26 mouse cellular contexts compared by ENCODE assay signal in the genomic region with DNA sequence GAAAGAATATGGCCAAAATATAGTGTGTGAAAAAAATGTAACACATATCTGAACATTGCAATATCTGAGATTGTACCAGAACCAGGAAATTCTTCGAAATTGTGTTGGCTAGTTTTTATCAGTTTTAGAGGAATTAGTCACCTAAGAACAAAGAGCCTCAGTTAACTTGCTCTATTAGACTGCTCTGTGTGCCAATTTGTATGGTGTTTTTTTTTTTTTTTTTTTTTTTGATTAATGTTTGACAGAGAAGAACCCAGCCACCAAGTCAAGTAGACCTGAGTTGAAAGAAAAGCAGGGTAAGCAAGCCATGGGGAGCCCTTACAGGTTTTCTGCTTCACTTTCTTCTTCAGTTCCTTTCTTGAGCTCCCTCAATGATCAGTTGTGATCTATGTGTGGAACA. TPM values are rescaled to one million over a fixed set of nuclear protein-coding genes. Genes with fewer than 3 reads are reported as not detected.
A peak's percentile ranks its signal among the peaks of the same experiment; 100 is the strongest.
DNase-seq lines count a peak whose midpoint lies in the region; ATAC-seq lines count a peak whose summit lies in the region.
"Had no signal": no experiment of that assay in that cellular context is flagged by ENCODE, and none has a peak within 500 bp of the region (broad histone marks: within the 10 kb centered on the region; RNA-seq: fewer than 3 reads in every experiment).

No protein-coding gene starts in this region.

- H3K4me1 ChIP-seq in intestine, embryonic 14.5 days (replicated peaks; ENCODE audit: control insufficient read depth, insufficient read depth, low read length), result no peaks in the 10 kb centered on the region
- no peaks in the 10 kb centered on the region for H3K4me1 ChIP-seq in intestine, embryonic 15.5 days (replicated peaks)
- H3K4me1 ChIP-seq in stomach, embryonic 15.5 days, result no peaks in the 10 kb centered on the region
- H3K4me1 ChIP-seq: embryonic facial prominence, embryonic 12.5 days; embryonic facial prominence, embryonic 15.5 days; heart, embryonic 12.5 days; heart, embryonic 15.5 days; hindbrain, embryonic 10.5 days; hindbrain, embryonic 13.5 days had no signal

- H3K9ac ChIP-seq in intestine, embryonic 14.5 days (ENCODE audit: low read length), result no peak overlapping the region
- H3K9ac ChIP-seq in intestine, embryonic 15.5 days, result no peak overlapping the region
- H3K9ac ChIP-seq in stomach, embryonic 15.5 days, result no peak overlapping the region
- H3K9ac ChIP-seq: embryonic facial prominence, embryonic 12.5 days; embryonic facial prominence, embryonic 15.5 days; forebrain, postnatal 0 days; heart, embryonic 12.5 days; heart, embryonic 15.5 days; hindbrain, embryonic 13.5 days had no signal

- no peak overlapping the region for H3K27ac ChIP-seq in intestine, embryonic 14.5 days (ENCODE audit: low read depth)
- no peak overlapping the region for H3K27ac ChIP-seq in intestine, embryonic 15.5 days
- H3K27ac ChIP-seq in stomach, embryonic 15.5 days, result no peak overlapping the region
- H3K27ac ChIP-seq: embryonic facial prominence, embryonic 12.5 days; embryonic facial prominence, embryonic 15.5 days; gastrocnemius, adult 2 months; heart, embryonic 15.5 days; hindbrain, embryonic 10.5 days; hindbrain, embryonic 13.5 days had no signal

- H3K36me3 ChIP-seq in intestine, embryonic 14.5 days (ENCODE audit: control insufficient read depth, insufficient read depth, low read length), result no peaks in the 10 kb centered on the region
- H3K36me3 ChIP-seq in intestine, embryonic 15.5 days, result no peaks in the 10 kb centered on the region
- H3K36me3 ChIP-seq in stomach, embryonic 15.5 days, result no peaks in the 10 kb centered on the region
- H3K36me3 ChIP-seq: embryonic facial prominence, embryonic 12.5 days; embryonic facial prominence, embryonic 15.5 days; heart, embryonic 12.5 days; heart, embryonic 15.5 days; hindbrain, embryonic 10.5 days; hindbrain, embryonic 13.5 days had no signal

- no peak overlapping the region for H3K4me2 ChIP-seq in intestine, embryonic 14.5 days (ENCODE audit: low read length)
- no peak overlapping the region for H3K4me2 ChIP-seq in intestine, embryonic 15.5 days (replicated peaks)
- H3K4me2 ChIP-seq in stomach, embryonic 15.5 days, result no peak overlapping the region
- H3K4me2 ChIP-seq: embryonic facial prominence, embryonic 12.5 days; embryonic facial prominence, embryonic 15.5 days; heart, embryonic 12.5 days; heart, embryonic 15.5 days; hindbrain, embryonic 13.5 days had no signal

- H3K27me3 ChIP-seq in intestine, embryonic 14.5 days (replicated peaks; ENCODE audit: control insufficient read depth, insufficient read depth, low read length), result no peaks in the 10 kb centered on the region
- no peaks in the 10 kb centered on the region for H3K27me3 ChIP-seq in intestine, embryonic 15.5 days (replicated peaks)
- H3K27me3 ChIP-seq in stomach, embryonic 15.5 days (replicated peaks), result no peaks in the 10 kb centered on the region
- H3K27me3 ChIP-seq: embryonic facial prominence, embryonic 12.5 days; embryonic facial prominence, embryonic 15.5 days; heart, embryonic 12.5 days; heart, embryonic 15.5 days; hindbrain, embryonic 13.5 days had no signal

- H3K4me3 ChIP-seq in intestine, embryonic 14.5 days (ENCODE audit: low read depth, low read length), result no peak overlapping the region
- no peak overlapping the region for H3K4me3 ChIP-seq in intestine, embryonic 15.5 days (replicated peaks)
- no peak overlapping the region for H3K4me3 ChIP-seq in stomach, embryonic 15.5 days (replicated peaks)
- H3K4me3 ChIP-seq: embryonic facial prominence, embryonic 12.5 days; embryonic facial prominence, embryonic 15.5 days; gastrocnemius, adult 2 months; heart, embryonic 12.5 days; heart, embryonic 15.5 days; hindbrain, embryonic 10.5 days; hindbrain, embryonic 13.5 days had no signal

- no peak for DNase-seq in intestine, embryonic 14.5 days (ENCODE audit: low spot score)
- DNase-seq in kidney, adult 8-10 months, result no peak
- no peak for DNase-seq in heart, adult 9 months (ENCODE audit: low spot score in 2 of 2)
- DNase-seq in layer of hippocampus, postnatal 10 days (ENCODE audit: low spot score in 2 of 2), result no peak
- DNase-seq: adrenal gland, adult 2 months; adrenal gland, postnatal 14 days; cerebellum, adult 11 months; cerebellum, adult 2 months; cerebellum, adult 9-11 months; cerebellum, postnatal 25 days; forebrain, postnatal 0 days; gastrocnemius, adult 2 months; gastrocnemius, postnatal 14 days; heart, adult 11 months; heart, postnatal 10 days; heart, postnatal 36 days had no signal

- H3K9me3 ChIP-seq in intestine, embryonic 14.5 days (ENCODE audit: control insufficient read depth, low read length), result no peaks in the 10 kb centered on the region
- H3K9me3 ChIP-seq in intestine, embryonic 15.5 days, result no peaks in the 10 kb centered on the region
- no peaks in the 10 kb centered on the region for H3K9me3 ChIP-seq in stomach, embryonic 15.5 days
- H3K9me3 ChIP-seq: embryonic facial prominence, embryonic 12.5 days; embryonic facial prominence, embryonic 15.5 days; heart, embryonic 12.5 days; heart, embryonic 15.5 days; hindbrain, embryonic 10.5 days; hindbrain, embryonic 13.5 days had no signal

- ATAC-seq in intestine, embryonic 14.5 days (replicated peaks; ENCODE audit: low FRiP score, low TSS enrichment, low read depth), result peak; percentile 70
- peak; percentile 94 for ATAC-seq in intestine, embryonic 15.5 days
- ATAC-seq in stomach, embryonic 15.5 days (ENCODE audit: insufficient read depth, low FRiP score, low read depth), result peak; percentile 47; the same call in 1 of the 2 replicates
- ATAC-seq: CD4-positive, CD25-positive, alpha-beta regulatory T cell, adult 4 months; forebrain, embryonic 14.5 days; forebrain, postnatal 0 days had no signal

- WGBS in intestine, embryonic 14.5 days, result 60% methylated on average over 1 of the region's 1 CpGs
- WGBS in intestine, embryonic 15.5 days, result 65% methylated on average over 1 of the region's 1 CpGs
- 80% methylated on average over 1 of the region's 1 CpGs for WGBS in stomach, embryonic 15.5 days

RNA-seq across cellular contexts. Expression of a gene that starts 10.3 kb away (rescaled TPM):
- 0.72 and 0.73 TPM in 2 replicates for polyA plus RNA-seq in intestine, embryonic 14.5 days (2014; fragmentation: Nextera tagmentation; extraction: Ambion mirVana)
- 2.2 and 3.1 TPM in 2 replicates for polyA plus RNA-seq in intestine, embryonic 15.5 days (2015; fragmentation: Nextera tagmentation; extraction: Ambion mirVana)
- polyA plus RNA-seq in stomach, embryonic 15.5 days (2015; fragmentation: Nextera tagmentation; extraction: Ambion mirVana), result 1.7 and 2.2 TPM in 2 replicates
- 1 to 10 TPM; 2.2 to 2.3 TPM for total RNA-seq in layer of hippocampus, postnatal 10 days (2021)
